Comparison of ENCODE assay signal across 28 mouse cellular contexts in genomic region chr7:3593855-3594254, GRCm38 (mm10). TPM values are rescaled to one million over a fixed set of nuclear protein-coding genes. Genes with fewer than 3 reads are reported as not detected.
DNase-seq lines count a peak whose midpoint lies in the region; ATAC-seq and TF ChIP-seq lines count a peak whose summit lies in the region.
"Had no signal": no experiment of that assay in that cellular context is flagged by ENCODE, and none has a peak within 500 bp of the region (broad histone marks: within the 10 kb centered on the region; RNA-seq: fewer than 3 reads in every experiment).

No protein-coding gene starts in this region.

- TF ChIP-seq POLR2A in olfactory bulb, adult 2 months (IDR thresholded peaks at IDR 0.05; ENCODE audit: insufficient read depth, low read depth, low read length), result no peak

- H3K4me1 ChIP-seq in forebrain, embryonic 14.5 days (ENCODE audit: control insufficient read depth, insufficient read depth, low read length), result peaks cover 2% of the 10 kb centered on the region; the same call in 1 of the 2 replicates
- H3K4me1 ChIP-seq in forebrain, embryonic 10.5 days, result no peaks in the 10 kb centered on the region; the same call in 1 of the 2 replicates
- no peaks in the 10 kb centered on the region for H3K4me1 ChIP-seq in midbrain, embryonic 15.5 days
- no peaks in the 10 kb centered on the region for H3K4me1 ChIP-seq in midbrain, embryonic 13.5 days (replicated peaks)
- no peaks in the 10 kb centered on the region for H3K4me1 ChIP-seq in forebrain, embryonic 16.5 days (replicated peaks; ENCODE audit: control insufficient read depth, insufficient read depth, low read length)
- 0 out of 2 replicates have a peak, but pooled peaks cover 2% of the 10 kb centered on the region for H3K4me1 ChIP-seq in olfactory bulb, adult 2 months (ENCODE audit: control insufficient read depth, insufficient read depth, low read length)
- H3K4me1 ChIP-seq: embryonic facial prominence, embryonic 10.5 days; embryonic facial prominence, embryonic 13.5 days; hindbrain, embryonic 12.5 days; hindbrain, embryonic 15.5 days; intestine, embryonic 15.5 days had no signal

- H3K27ac ChIP-seq in forebrain, embryonic 14.5 days (ENCODE audit: low read depth, low read length), result no peak overlapping the region
- no peak overlapping the region for H3K27ac ChIP-seq in forebrain, embryonic 10.5 days
- H3K27ac ChIP-seq in midbrain, embryonic 15.5 days, result no peak overlapping the region
- no peak overlapping the region for H3K27ac ChIP-seq in midbrain, embryonic 13.5 days
- H3K27ac ChIP-seq in forebrain, embryonic 16.5 days (ENCODE audit: low read length), result no peak overlapping the region
- 0 out of 2 replicates have a peak overlapping the region, but pooled peaks have one; percentile 31 for H3K27ac ChIP-seq in olfactory bulb, adult 2 months (ENCODE audit: insufficient read depth, low read depth, low read length)
- H3K27ac ChIP-seq: embryonic facial prominence, embryonic 10.5 days; embryonic facial prominence, embryonic 13.5 days; gastrocnemius, adult 2 months; hindbrain, embryonic 12.5 days; hindbrain, embryonic 15.5 days; intestine, embryonic 15.5 days had no signal

- no peaks in the 10 kb centered on the region for H3K27me3 ChIP-seq in forebrain, embryonic 14.5 days (replicated peaks; ENCODE audit: control insufficient read depth, insufficient read depth, low read length)
- H3K27me3 ChIP-seq in forebrain, embryonic 10.5 days (ENCODE audit: poor library complexity, severe bottlenecking), result no peaks in the 10 kb centered on the region
- no peaks in the 10 kb centered on the region for H3K27me3 ChIP-seq in midbrain, embryonic 15.5 days (replicated peaks)
- H3K27me3 ChIP-seq in midbrain, embryonic 13.5 days, result no peaks in the 10 kb centered on the region
- no peaks in the 10 kb centered on the region for H3K27me3 ChIP-seq in forebrain, embryonic 16.5 days (replicated peaks; ENCODE audit: control insufficient read depth, insufficient read depth, low read length)
- H3K27me3 ChIP-seq: CH12.LX; embryonic facial prominence, embryonic 13.5 days; hindbrain, embryonic 12.5 days; hindbrain, embryonic 15.5 days; intestine, embryonic 15.5 days; Patski had no signal

- H3K9me3 ChIP-seq in forebrain, embryonic 14.5 days (replicated peaks; ENCODE audit: control insufficient read depth, low read length), result no peaks in the 10 kb centered on the region
- 0 out of 2 replicates have a peak, but pooled peaks cover 2% of the 10 kb centered on the region for H3K9me3 ChIP-seq in forebrain, embryonic 10.5 days
- no peaks in the 10 kb centered on the region for H3K9me3 ChIP-seq in midbrain, embryonic 15.5 days
- H3K9me3 ChIP-seq in midbrain, embryonic 13.5 days, result no peaks in the 10 kb centered on the region
- H3K9me3 ChIP-seq in forebrain, embryonic 16.5 days (ENCODE audit: control insufficient read depth, low read length), result no peaks in the 10 kb centered on the region
- H3K9me3 ChIP-seq: embryonic facial prominence, embryonic 13.5 days; G1E; hindbrain, embryonic 12.5 days; hindbrain, embryonic 15.5 days; intestine, embryonic 15.5 days had no signal

- no peak for TF ChIP-seq CTCF in olfactory bulb, adult 2 months (IDR thresholded peaks at IDR 0.05; ENCODE audit: insufficient read depth, low read depth, low read length)

- ATAC-seq in forebrain, embryonic 14.5 days, result peak; percentile 42; the same call in 1 of the 2 replicates
- ATAC-seq in midbrain, embryonic 15.5 days (replicated peaks), result peak; percentile 48; the same call in 1 of the 2 replicates
- no peak for ATAC-seq in midbrain, embryonic 13.5 days
- peak; percentile 33 for ATAC-seq in forebrain, embryonic 16.5 days
- ATAC-seq: Patski had no signal

- no peak overlapping the region for H3K4me2 ChIP-seq in forebrain, embryonic 14.5 days (ENCODE audit: low read length)
- no peak overlapping the region for H3K4me2 ChIP-seq in midbrain, embryonic 15.5 days
- no peak overlapping the region for H3K4me2 ChIP-seq in midbrain, embryonic 13.5 days (replicated peaks)
- no peak overlapping the region for H3K4me2 ChIP-seq in forebrain, embryonic 16.5 days (ENCODE audit: low read length)
- H3K4me2 ChIP-seq: embryonic facial prominence, embryonic 13.5 days; heart, embryonic 11.5 days; hindbrain, embryonic 12.5 days; hindbrain, embryonic 15.5 days; intestine, embryonic 15.5 days had no signal

- no peaks in the 10 kb centered on the region for H3K36me3 ChIP-seq in forebrain, embryonic 14.5 days (ENCODE audit: control insufficient read depth, insufficient read depth, low read length)
- H3K36me3 ChIP-seq in forebrain, embryonic 10.5 days (replicated peaks), result no peaks in the 10 kb centered on the region
- H3K36me3 ChIP-seq in midbrain, embryonic 15.5 days (replicated peaks), result no peaks in the 10 kb centered on the region
- H3K36me3 ChIP-seq in midbrain, embryonic 13.5 days, result no peaks in the 10 kb centered on the region
- no peaks in the 10 kb centered on the region for H3K36me3 ChIP-seq in forebrain, embryonic 16.5 days (ENCODE audit: control insufficient read depth, insufficient read depth)
- H3K36me3 ChIP-seq: embryonic facial prominence, embryonic 10.5 days; embryonic facial prominence, embryonic 13.5 days; G1E; hindbrain, embryonic 12.5 days; hindbrain, embryonic 15.5 days; intestine, embryonic 15.5 days had no signal

- peak; percentile 8 for DNase-seq in forebrain, embryonic 14.5 days (ENCODE audit: low spot score)
- DNase-seq in forebrain, embryonic 10.5 days (ENCODE audit: extremely low spot score, low spot score), result no peak
- DNase-seq in right cerebral cortex, postnatal 36 days (ENCODE audit: low spot score in 2 of 2), result no peak
- DNase-seq: adrenal gland, adult 2 months; adrenal gland, postnatal 14 days; B cell, adult 2 months; cerebellum, adult 11-12 months; cerebellum, adult 8-10 months; cerebellum, postnatal 10 days; cerebellum, postnatal 36 days; embryo, embryonic 11 days; gastrocnemius, adult 2 months; gastrocnemius, postnatal 14 days; heart, adult 11 months had no signal

- no peak overlapping the region for H3K9ac ChIP-seq in forebrain, embryonic 14.5 days (ENCODE audit: low read length)
- no peak overlapping the region for H3K9ac ChIP-seq in midbrain, embryonic 15.5 days
- H3K9ac ChIP-seq in midbrain, embryonic 13.5 days (replicated peaks), result no peak overlapping the region
- H3K9ac ChIP-seq in forebrain, embryonic 16.5 days (replicated peaks; ENCODE audit: low read depth, low read length), result no peak overlapping the region
- H3K9ac ChIP-seq: embryonic facial prominence, embryonic 13.5 days; hindbrain, embryonic 12.5 days; hindbrain, embryonic 15.5 days; intestine, embryonic 15.5 days had no signal

- no peak overlapping the region for H3K4me3 ChIP-seq in forebrain, embryonic 14.5 days (ENCODE audit: low read depth, low read length)
- H3K4me3 ChIP-seq in forebrain, embryonic 10.5 days, result no peak overlapping the region
- no peak overlapping the region for H3K4me3 ChIP-seq in midbrain, embryonic 15.5 days
- no peak overlapping the region for H3K4me3 ChIP-seq in midbrain, embryonic 13.5 days (replicated peaks)
- H3K4me3 ChIP-seq in forebrain, embryonic 16.5 days (replicated peaks; ENCODE audit: low read length), result no peak overlapping the region
- H3K4me3 ChIP-seq in olfactory bulb, adult 2 months (ENCODE audit: insufficient read depth, low read depth, low read length), result no peak overlapping the region
- H3K4me3 ChIP-seq: embryonic facial prominence, embryonic 10.5 days; embryonic facial prominence, embryonic 13.5 days; erythroblast, embryonic 14.5 days; gastrocnemius, adult 2 months; hindbrain, embryonic 12.5 days; hindbrain, embryonic 15.5 days; intestine, embryonic 15.5 days had no signal

RNA-seq across cellular contexts. Expression of gene Oscar, which starts 22.1 kb away (rescaled TPM):
- polyA plus RNA-seq in forebrain, embryonic 14.5 days (2014; fragmentation: Nextera tagmentation; extraction: Ambion mirVana), result 0.13 and 0.23 TPM in 2 replicates
- polyA plus RNA-seq in forebrain, embryonic 10.5 days (2016; fragmentation: Nextera tagmentation; extraction: Ambion mirVana), result 0.09 TPM in 1 of 2 replicates, not detected in the other
- 0.33 and 0.59 TPM in 2 replicates for polyA plus RNA-seq in midbrain, embryonic 15.5 days (2015; fragmentation: Nextera tagmentation; extraction: Ambion mirVana)
- 0.26 and 0.42 TPM in 2 replicates for polyA plus RNA-seq in midbrain, embryonic 13.5 days (2015; fragmentation: Nextera tagmentation; extraction: Ambion mirVana)
- 0.17 and 0.46 TPM in 2 replicates for polyA plus RNA-seq in forebrain, embryonic 16.5 days (2015; fragmentation: Nextera tagmentation; extraction: Ambion mirVana)
- polyA plus RNA-seq in olfactory bulb, adult 2 months (2012; ENCODE audit: insufficient read depth, insufficient read length, low replicate concordance, missing spikeins), result not detected in 2 replicates
- polyA plus RNA-seq: embryonic facial prominence, embryonic 10.5 days; erythroblast, embryonic 14.5 days; G1E had no signal

RNA-seq across cellular contexts. Expression of gene Ndufa3, which starts 23.3 kb away (rescaled TPM):
- 424 and 576 TPM in 2 replicates for polyA plus RNA-seq in forebrain, embryonic 14.5 days (2014; fragmentation: Nextera tagmentation; extraction: Ambion mirVana)
- polyA plus RNA-seq in forebrain, embryonic 10.5 days (2016; fragmentation: Nextera tagmentation; extraction: Ambion mirVana), result 363 and 367 TPM in 2 replicates
- 458 and 526 TPM in 2 replicates for polyA plus RNA-seq in midbrain, embryonic 15.5 days (2015; fragmentation: Nextera tagmentation; extraction: Ambion mirVana)
- polyA plus RNA-seq in midbrain, embryonic 13.5 days (2015; fragmentation: Nextera tagmentation; extraction: Ambion mirVana), result 440 and 458 TPM in 2 replicates
- 314 and 357 TPM in 2 replicates for polyA plus RNA-seq in forebrain, embryonic 16.5 days (2015; fragmentation: Nextera tagmentation; extraction: Ambion mirVana)
- not detected in 2 replicates for polyA plus RNA-seq in olfactory bulb, adult 2 months (2012; ENCODE audit: insufficient read depth, insufficient read length, low replicate concordance, missing spikeins)

RNA-seq across cellular contexts. Expression of gene Tfpt, which starts 35.9 kb away (rescaled TPM):
- polyA plus RNA-seq in forebrain, embryonic 14.5 days (2014; fragmentation: Nextera tagmentation; extraction: Ambion mirVana), result 31.3 and 34.8 TPM in 2 replicates
- 29.0 and 30.8 TPM in 2 replicates for polyA plus RNA-seq in forebrain, embryonic 10.5 days (2016; fragmentation: Nextera tagmentation; extraction: Ambion mirVana)
- polyA plus RNA-seq in midbrain, embryonic 15.5 days (2015; fragmentation: Nextera tagmentation; extraction: Ambion mirVana), result 38.2 and 40.7 TPM in 2 replicates
- polyA plus RNA-seq in midbrain, embryonic 13.5 days (2015; fragmentation: Nextera tagmentation; extraction: Ambion mirVana), result 30.8 and 38.9 TPM in 2 replicates
- polyA plus RNA-seq in forebrain, embryonic 16.5 days (2015; fragmentation: Nextera tagmentation; extraction: Ambion mirVana), result 30.4 and 31.9 TPM in 2 replicates
- polyA plus RNA-seq in olfactory bulb, adult 2 months (2012; ENCODE audit: insufficient read depth, insufficient read length, low replicate concordance, missing spikeins), result not detected in 2 replicates

RNA-seq across cellular contexts. Expression of gene Prpf31, which starts 35.9 kb away (rescaled TPM):
- 99.7 and 102 TPM in 2 replicates for polyA plus RNA-seq in forebrain, embryonic 14.5 days (2014; fragmentation: Nextera tagmentation; extraction: Ambion mirVana)
- 190 and 191 TPM in 2 replicates for polyA plus RNA-seq in forebrain, embryonic 10.5 days (2016; fragmentation: Nextera tagmentation; extraction: Ambion mirVana)
- polyA plus RNA-seq in midbrain, embryonic 15.5 days (2015; fragmentation: Nextera tagmentation; extraction: Ambion mirVana), result 93.2 and 96.7 TPM in 2 replicates
- 114 and 117 TPM in 2 replicates for polyA plus RNA-seq in midbrain, embryonic 13.5 days (2015; fragmentation: Nextera tagmentation; extraction: Ambion mirVana)
- 99.5 and 109 TPM in 2 replicates for polyA plus RNA-seq in forebrain, embryonic 16.5 days (2015; fragmentation: Nextera tagmentation; extraction: Ambion mirVana)
- polyA plus RNA-seq in olfactory bulb, adult 2 months (2012; ENCODE audit: insufficient read depth, insufficient read length, low replicate concordance, missing spikeins), result not detected in 2 replicates

RNA-seq across cellular contexts. Expression of gene Cnot3, which starts 51.2 kb away (rescaled TPM):
- 40.5 and 44.2 TPM in 2 replicates for polyA plus RNA-seq in forebrain, embryonic 14.5 days (2014; fragmentation: Nextera tagmentation; extraction: Ambion mirVana)
- polyA plus RNA-seq in forebrain, embryonic 10.5 days (2016; fragmentation: Nextera tagmentation; extraction: Ambion mirVana), result 72.9 and 76.6 TPM in 2 replicates
- polyA plus RNA-seq in midbrain, embryonic 15.5 days (2015; fragmentation: Nextera tagmentation; extraction: Ambion mirVana), result 47.6 and 48.4 TPM in 2 replicates
- 48.7 and 57.8 TPM in 2 replicates for polyA plus RNA-seq in midbrain, embryonic 13.5 days (2015; fragmentation: Nextera tagmentation; extraction: Ambion mirVana)
- 42.1 and 47.3 TPM in 2 replicates for polyA plus RNA-seq in forebrain, embryonic 16.5 days (2015; fragmentation: Nextera tagmentation; extraction: Ambion mirVana)
- polyA plus RNA-seq in olfactory bulb, adult 2 months (2012; ENCODE audit: insufficient read depth, insufficient read length, low replicate concordance, missing spikeins), result not detected in 2 replicates
